Mouse (Mus musculus) layer of hippocampus, postnatal 14 days (tissue): ENCODE data around the gene Slc23a3. TPM values are rescaled to one million over a fixed set of nuclear protein-coding genes. Genes with fewer than 3 reads are reported as not detected.

Source experiments
- DNase-seq, 2 experiments: peaks; one replicate each; pipeline ENCODE4 v3.0.0; 2021 to 2022; ENCODE audit warnings: low spot score in 2 of 2, mixed read lengths in 1 of 2
- total RNA-seq, 2 experiments: library from RNA; stranded (reverse); gene quantifications; 2 replicates each; pipeline ENCODE4 v1.2.3; 2021

Slc23a3 gene
- total RNA-seq, 2 experiments from 2014 or later, result 0.35 TPM; not detected in 1

DNA sequence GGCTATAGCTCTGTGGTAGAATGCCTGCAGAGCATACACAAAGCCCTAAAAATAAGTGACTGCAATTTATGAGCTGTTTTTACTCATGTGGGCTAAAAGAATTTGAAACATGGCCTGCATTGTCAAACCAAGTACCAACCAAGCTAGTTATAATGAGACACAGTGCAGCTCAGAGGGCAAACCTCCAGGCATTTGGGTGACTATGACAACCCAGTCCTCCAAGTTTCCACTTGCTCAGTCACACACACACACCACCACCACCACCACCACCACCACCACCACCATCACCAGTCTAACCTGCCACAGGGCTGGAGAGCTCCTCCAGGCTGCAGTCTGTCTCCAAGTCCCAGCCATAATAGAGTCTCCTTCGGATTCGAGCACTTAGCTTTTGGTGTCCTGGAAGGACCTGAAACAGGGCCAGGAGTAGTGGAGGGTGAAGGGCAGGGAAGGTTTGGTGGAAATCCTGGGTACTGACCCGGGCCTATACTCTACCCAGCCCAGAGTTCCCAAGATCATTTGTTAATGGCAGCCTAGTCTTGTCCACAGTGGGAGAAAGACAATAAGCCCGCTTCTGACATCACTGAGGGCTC lies 7.0 kb upstream of the Slc23a3 start:
- no peak for DNase-seq

DNA sequence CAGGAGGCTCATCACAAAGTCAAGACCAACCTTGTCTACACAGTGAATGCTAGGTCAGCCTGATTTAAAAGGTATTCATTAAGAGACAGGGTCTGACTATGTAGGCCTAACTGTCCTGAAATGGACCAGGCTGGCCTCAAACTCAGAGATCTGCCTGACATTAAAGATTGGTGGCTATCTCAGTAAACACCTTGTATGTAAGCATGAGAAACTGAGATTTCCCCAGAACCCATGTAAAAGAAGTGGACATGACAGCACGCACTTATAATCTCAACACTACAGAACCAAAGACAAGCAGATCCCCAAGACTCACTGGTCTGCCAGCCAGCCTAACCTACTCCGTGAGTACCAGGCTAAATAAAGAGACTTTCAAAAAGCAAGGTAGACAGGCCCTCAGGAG lies 4.8 kb upstream of the Slc23a3 start:
- DNase-seq, result no peak

DNA sequence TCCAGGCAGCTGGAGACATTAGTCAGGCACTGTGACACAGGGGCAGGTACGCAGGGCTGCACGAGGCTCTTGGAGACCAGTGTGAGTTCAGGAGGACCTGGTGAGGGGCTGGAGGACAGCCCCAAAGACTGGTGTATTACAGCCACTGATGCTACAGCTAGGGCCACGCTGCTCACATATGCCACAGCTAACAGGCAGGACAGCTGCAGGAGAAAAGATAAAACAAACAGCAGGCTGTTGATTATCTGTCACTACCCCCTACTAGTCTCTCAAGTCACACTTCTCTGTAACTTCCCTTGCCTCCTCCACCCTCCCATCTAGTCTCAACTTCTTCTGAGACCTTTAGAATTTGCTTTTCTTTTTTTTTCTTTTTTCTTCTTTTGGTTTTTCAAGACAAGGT lies 3.0 kb upstream of the Slc23a3 start:
- DNase-seq, result no peak

DNA sequence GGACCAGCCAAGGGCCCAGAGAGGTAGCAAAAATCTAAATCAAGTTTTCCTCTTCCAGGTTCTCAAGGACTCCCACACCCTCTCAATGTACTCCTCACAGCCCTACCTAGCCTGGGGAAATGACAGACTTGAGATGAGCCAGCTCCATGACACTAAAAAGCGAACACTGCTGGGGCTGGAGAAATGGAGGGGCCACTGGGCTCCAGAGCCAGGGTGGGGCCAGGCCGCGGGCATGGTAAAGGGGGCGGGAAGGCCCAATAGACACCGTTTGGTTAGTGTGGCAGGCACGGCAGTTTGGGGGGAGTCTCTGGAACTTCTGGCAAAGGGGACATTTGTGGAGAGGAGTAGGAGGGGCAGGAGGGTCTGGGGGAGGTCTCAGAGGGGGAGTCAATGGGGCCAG lies 2.6 kb upstream of the Slc23a3 start:
- no peak for DNase-seq

DNA sequence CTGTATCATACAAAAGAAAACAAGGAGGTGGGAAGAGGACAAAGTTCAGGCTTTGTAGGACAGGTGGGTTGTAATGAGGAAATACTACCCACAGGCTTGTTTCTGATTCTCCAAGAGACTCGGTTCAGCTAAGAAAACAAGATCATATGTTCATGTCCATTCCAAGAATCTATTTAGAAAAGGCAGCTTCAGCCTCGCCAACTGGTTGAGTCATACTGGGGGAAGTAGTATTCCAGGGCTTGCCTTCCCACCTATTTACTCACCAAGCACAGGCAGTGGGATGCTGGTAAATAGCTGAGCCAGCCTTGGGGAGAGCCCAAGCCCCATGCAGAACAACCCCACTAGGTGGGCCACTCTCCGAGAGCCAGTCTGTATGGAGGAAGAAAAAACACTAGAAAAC lies 5.0 kb downstream of the Slc23a3 start:
- no peak for DNase-seq

DNA sequence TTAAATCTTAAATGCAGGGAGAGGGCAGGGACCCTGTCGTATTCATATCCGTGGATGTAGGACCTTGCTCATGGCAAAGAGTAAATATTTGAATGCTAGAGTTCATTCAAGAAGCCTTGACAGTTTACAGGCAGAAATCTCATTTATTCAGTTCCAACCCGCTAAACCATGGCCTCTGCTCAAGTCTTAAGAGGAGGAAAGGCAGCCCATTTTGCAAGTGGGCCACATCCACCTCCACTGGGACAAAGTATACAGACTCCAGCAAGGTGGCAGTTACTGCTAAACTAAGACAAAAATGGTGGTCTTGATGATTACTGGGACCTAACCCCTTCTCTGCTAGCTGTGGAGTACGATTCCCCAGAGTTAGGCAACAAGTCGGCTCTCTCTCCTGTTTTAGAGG lies 8.3 kb downstream of the Slc23a3 start:
- DNase-seq, result no peak

DNA sequence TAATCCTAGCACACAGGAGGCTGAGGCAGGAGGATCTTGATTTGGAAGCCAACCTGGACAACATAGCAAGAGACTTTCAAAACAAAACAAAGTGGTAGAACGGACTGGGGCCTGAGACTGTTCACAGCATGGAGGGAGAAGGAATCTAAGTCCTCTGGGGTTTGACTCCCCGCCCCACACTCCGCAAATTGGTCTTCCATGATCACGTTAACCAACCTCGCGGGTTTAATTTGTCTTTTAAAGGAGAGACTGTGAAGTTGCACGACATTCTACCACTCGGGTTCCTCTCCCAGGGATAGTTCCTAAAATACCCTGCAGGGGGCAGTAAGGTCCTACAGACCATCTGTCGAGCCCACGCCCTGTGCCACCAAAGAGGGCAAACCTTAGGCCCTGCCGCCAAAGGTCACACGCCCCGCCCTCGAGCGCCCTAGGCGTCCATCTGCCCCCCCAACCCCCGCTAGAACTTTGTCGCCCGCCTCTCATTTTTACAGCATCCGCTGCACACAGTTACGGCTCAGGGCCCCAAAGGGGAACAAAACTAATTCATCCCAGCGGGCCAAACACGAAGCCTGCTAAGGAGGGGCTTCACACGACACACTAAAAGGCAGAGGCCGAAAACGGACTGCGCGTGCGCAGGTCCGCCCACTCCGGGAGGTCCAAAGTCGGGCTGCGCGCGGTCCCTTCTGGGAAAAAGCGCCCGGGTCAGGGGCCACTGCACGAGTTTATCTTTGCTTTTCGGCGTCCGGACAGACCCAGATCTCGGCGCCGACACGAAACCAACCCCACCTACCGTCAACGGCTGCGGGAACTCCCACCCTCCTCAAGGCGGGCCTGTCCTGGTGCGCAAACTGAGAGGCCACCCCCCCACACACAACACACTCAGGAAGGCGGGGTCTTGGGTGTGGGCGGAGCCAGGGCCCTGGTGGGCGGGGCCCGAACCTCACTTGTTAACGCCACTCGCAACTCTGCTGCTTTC lies 9.1 kb downstream of the Slc23a3 start, which contains the start of gene Nhej1:
Nhej1 (minus strand) TSS at position 855 of the 976 bp plus-strand sequence.
- DNase-seq, result peak; percentile 93 to 94

DNA sequence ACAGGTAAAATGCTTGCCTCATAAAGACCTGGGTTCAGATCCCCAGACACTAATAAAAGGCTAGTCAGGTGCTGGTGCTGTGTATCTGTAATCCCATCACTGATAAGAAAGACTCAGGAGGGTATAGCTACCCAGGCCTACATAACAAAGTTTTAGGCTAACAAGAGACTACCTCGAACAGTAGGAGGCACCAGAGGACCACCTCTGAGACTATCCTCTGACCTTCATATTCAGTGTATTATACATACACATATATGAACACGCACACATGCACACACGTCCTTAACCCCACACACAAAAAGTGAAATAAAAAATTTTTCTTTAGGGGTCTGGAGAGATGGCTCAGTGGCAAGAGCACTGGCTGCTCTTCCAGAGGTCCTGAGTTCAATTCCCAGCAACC lies 11.5 kb downstream of the Slc23a3 start:
- DNase-seq, result no peak

Other genes starting within 250 kb of the Slc23a3 start
- not detected for gene Fev, start 248.5 kb downstream of the Slc23a3 start, total RNA-seq
- under 1 TPM in 1 of 2 experiments, not detected in 1; 0.91 TPM for gene Cryba2, start 240.7 kb downstream of the Slc23a3 start, total RNA-seq
- 1 to 10 TPM; 1.6 to 3.8 TPM for gene Cfap65, start 198.3 kb downstream of the Slc23a3 start, total RNA-seq
- under 1 TPM; 0.35 to 0.60 TPM for gene Ihh, start 182.2 kb downstream of the Slc23a3 start, total RNA-seq
- gene Nhej1, start 8.7 kb downstream of the Slc23a3 start, total RNA-seq, result 1 to 10 TPM; 2.2 to 2.7 TPM
- 10 to 100 TPM; 31.1 to 31.4 TPM for gene Cnppd1, start 8.8 kb upstream of the Slc23a3 start, total RNA-seq
- gene Retreg2, start 8.9 kb upstream of the Slc23a3 start, total RNA-seq, result 100 to 1,000 TPM; 143 to 148 TPM
- gene Zfand2b, start 34.8 kb upstream of the Slc23a3 start, total RNA-seq, result 10 to 100 TPM; 30.9 to 32.7 TPM
- gene Abcb6, start 46.5 kb upstream of the Slc23a3 start, total RNA-seq, result 10 to 100 TPM; 30.7 to 35.2 TPM
- gene Ankzf1, start 58.3 kb upstream of the Slc23a3 start, total RNA-seq, result 10 to 100 TPM; 19.5 to 21.1 TPM
- 100 to 1,000 TPM; 110 to 115 TPM for gene Atg9a, start 58.3 kb upstream of the Slc23a3 start, total RNA-seq
- gene Glb1l, start 76.9 kb upstream of the Slc23a3 start, total RNA-seq, result 10 to 100 TPM; 21.3 to 21.7 TPM
- 10 to 100 TPM; 90.5 to 91.4 TPM for gene Stk16, start 76.9 kb upstream of the Slc23a3 start, total RNA-seq
- gene Tuba4a, start 86.0 kb upstream of the Slc23a3 start, total RNA-seq, result 100 to 1,000 TPM; 512 to 548 TPM
- not detected for gene A630095N17Rik, start 98.2 kb upstream of the Slc23a3 start, total RNA-seq
- gene Dnajb2, start 102.5 kb upstream of the Slc23a3 start, total RNA-seq, result 10 to 100 TPM; 60.0 to 61.1 TPM
- 100 to 1,000 TPM; 326 to 350 TPM for gene Ptprn, start 130.6 kb upstream of the Slc23a3 start, total RNA-seq
- 10 to 100 TPM; 68.2 to 98.9 TPM for gene Resp18, start 144.5 kb upstream of the Slc23a3 start, total RNA-seq
- gene Dnpep, start 184.1 kb upstream of the Slc23a3 start, total RNA-seq, result 10 to 100 TPM; 50.4 to 55.2 TPM
- gene Des, start 226.4 kb upstream of the Slc23a3 start, total RNA-seq, result 1 to 10 TPM; 1.6 to 1.8 TPM
- 100 to 1,000 TPM; 184 TPM for gene Speg, start 241.4 kb upstream of the Slc23a3 start, total RNA-seq